ENCODE assay signal across 8 mouse cellular contexts in the genomic region with DNA sequence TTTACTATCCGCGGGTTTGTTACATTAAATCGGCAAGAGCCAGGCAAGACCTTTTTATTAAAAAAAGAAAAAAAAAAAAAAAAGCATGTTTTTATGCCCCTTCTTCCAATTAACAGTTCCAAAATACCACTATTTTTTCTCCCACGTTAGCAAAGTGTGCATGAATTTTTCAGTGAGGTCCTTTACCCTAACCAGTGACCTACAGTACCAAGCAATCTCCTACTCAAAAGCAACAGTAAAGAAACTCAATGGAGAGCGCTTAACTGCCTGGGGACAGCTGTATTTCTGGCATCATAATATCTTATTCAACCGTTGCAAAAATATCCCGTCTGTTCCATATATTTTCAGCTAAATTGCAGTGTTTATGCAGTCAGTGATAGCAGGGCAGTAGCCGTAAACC. TPM values are rescaled to one million over a fixed set of nuclear protein-coding genes. Genes with fewer than 3 reads are reported as not detected.
DNase-seq lines count a peak whose midpoint lies in the region; ATAC-seq and TF ChIP-seq lines count a peak whose summit lies in the region.

No protein-coding gene starts in this region.

- H3K27me3 ChIP-seq in spleen, adult 2 months (ENCODE audit: control insufficient read depth, insufficient read depth, low read length) = no peaks in the 10 kb centered on the region
- no peaks in the 10 kb centered on the region for H3K27me3 ChIP-seq in limb, embryonic 12.5 days
- no peaks in the 10 kb centered on the region for H3K27me3 ChIP-seq in stomach, embryonic 15.5 days (replicated peaks)

- no peak for TF ChIP-seq CTCF in spleen, adult 2 months (IDR thresholded peaks at IDR 0.05; ENCODE audit: extremely low read depth, insufficient read depth, insufficient read length, insufficient replicate concordance)
- no peak for TF ChIP-seq CTCF in embryonic fibroblast, embryonic 13.5 days (IDR thresholded peaks at IDR 0.05; ENCODE audit: borderline replicate concordance, insufficient read depth, low read length)

- no peak for TF ChIP-seq POLR2A in spleen, adult 2 months (IDR thresholded peaks at IDR 0.05; ENCODE audit: low read depth, low read length)
- no peak for TF ChIP-seq POLR2A in embryonic fibroblast, embryonic 13.5 days (IDR thresholded peaks at IDR 0.05; ENCODE audit: low read depth, low read length)

- 21% methylated on average over 8 of the region's 8 CpGs for WGBS in spleen, adult 2 months
- 21% methylated on average over 8 of the region's 8 CpGs for WGBS in limb, embryonic 12.5 days
- WGBS in stomach, embryonic 15.5 days = 19% methylated on average over 8 of the region's 8 CpGs

- no peaks in the 10 kb centered on the region for H3K9me3 ChIP-seq in limb, embryonic 12.5 days
- no peaks in the 10 kb centered on the region for H3K9me3 ChIP-seq in stomach, embryonic 15.5 days

- H3K4me3 ChIP-seq in spleen, adult 2 months (ENCODE audit: extremely low read depth, insufficient read depth, insufficient read length) = peak overlapping the region; percentile 66
- peak overlapping the region; percentile 76 for H3K4me3 ChIP-seq in embryonic fibroblast, embryonic 13.5 days (ENCODE audit: insufficient read depth, low read length)
- H3K4me3 ChIP-seq in limb, embryonic 12.5 days (replicated peaks) = peak overlapping the region; percentile 73
- peak overlapping the region; percentile 88 for H3K4me3 ChIP-seq in stomach, embryonic 15.5 days (replicated peaks)

- no peak for DNase-seq in spleen, adult 2 months (ENCODE audit: low read depth in 1 of 2, low spot score in 2 of 2)
- no peak for DNase-seq in spleen, postnatal 10 days (ENCODE audit: low spot score in 2 of 2)
- DNase-seq in retina, postnatal 1 day = no peak
- no peak for DNase-seq in Muller cell, postnatal 12 days (ENCODE audit: inconsistent ontology term)
- no peak for DNase-seq in cerebellum, adult 11-12 months

- H3K4me1 ChIP-seq in spleen, adult 2 months (ENCODE audit: control insufficient read depth, insufficient read depth, insufficient read length) = peaks cover 2% of the 10 kb centered on the region
- no peaks in the 10 kb centered on the region; the same call in 1 of the 2 replicates for H3K4me1 ChIP-seq in embryonic fibroblast, embryonic 13.5 days (ENCODE audit: control insufficient read depth, insufficient read depth, low read length)
- peaks cover 19% of the 10 kb centered on the region for H3K4me1 ChIP-seq in limb, embryonic 12.5 days (replicated peaks)
- peaks cover 12% of the 10 kb centered on the region for H3K4me1 ChIP-seq in stomach, embryonic 15.5 days

- peaks cover 3% of the 10 kb centered on the region; the same call in 1 of the 2 replicates for H3K36me3 ChIP-seq in spleen, adult 2 months (ENCODE audit: control insufficient read depth, insufficient read depth, low read length)
- peaks cover 21% of the 10 kb centered on the region for H3K36me3 ChIP-seq in limb, embryonic 12.5 days
- H3K36me3 ChIP-seq in stomach, embryonic 15.5 days = no peaks in the 10 kb centered on the region

- peak overlapping the region; percentile 90 for H3K9ac ChIP-seq in limb, embryonic 12.5 days (replicated peaks)
- H3K9ac ChIP-seq in stomach, embryonic 15.5 days = no peak overlapping the region

- peak overlapping the region; percentile 92 for H3K4me2 ChIP-seq in limb, embryonic 12.5 days
- peak overlapping the region; percentile 82 for H3K4me2 ChIP-seq in stomach, embryonic 15.5 days

- no peak for ATAC-seq in limb, embryonic 12.5 days (ENCODE audit: insufficient number of reproducible peaks, insufficient read depth, low FRiP score, low TSS enrichment, low read depth)
- ATAC-seq in stomach, embryonic 15.5 days (ENCODE audit: insufficient read depth, low FRiP score, low read depth) = no peak

- 0 out of 2 replicates have a peak overlapping the region, but pooled peaks have one; percentile 63 for H3K27ac ChIP-seq in spleen, adult 2 months (ENCODE audit: insufficient read depth, low read length)
- H3K27ac ChIP-seq in embryonic fibroblast, embryonic 13.5 days (ENCODE audit: insufficient read depth, low read length) = no peak overlapping the region
- H3K27ac ChIP-seq in limb, embryonic 12.5 days = peak overlapping the region; percentile 92; the same call in 1 of the 2 replicates
- H3K27ac ChIP-seq in stomach, embryonic 15.5 days = peak overlapping the region; percentile 86

RNA-seq across cellular contexts. Expression of gene Map2k5, which starts 0.5 kb away (rescaled TPM):
- 27.7 and 41.2 TPM in 2 replicates for polyA plus RNA-seq in spleen, adult 2 months (2012; rRNA removed)
- 20.9 and 24.2 TPM in 2 replicates for polyA plus RNA-seq in embryonic fibroblast, embryonic 13.5 days (2011; ENCODE audit: insufficient read length, low read depth, missing spikeins)
- 40.6 and 44.5 TPM in 2 replicates for polyA plus RNA-seq in limb, embryonic 12.5 days (2016; fragmentation: Nextera tagmentation; extraction: Ambion mirVana)
- 26.1 and 28.2 TPM in 2 replicates for polyA plus RNA-seq in stomach, embryonic 15.5 days (2015; fragmentation: Nextera tagmentation; extraction: Ambion mirVana)

RNA-seq across cellular contexts. Expression of gene 2300009A05Rik, which starts 20.9 kb away (rescaled TPM):
- polyA plus RNA-seq in spleen, adult 2 months (2012; rRNA removed) = 29.5 and 67.7 TPM in 2 replicates
- polyA plus RNA-seq in embryonic fibroblast, embryonic 13.5 days (2011; ENCODE audit: insufficient read length, low read depth, missing spikeins) = 12.0 and 14.4 TPM in 2 replicates
- polyA plus RNA-seq in limb, embryonic 12.5 days (2016; fragmentation: Nextera tagmentation; extraction: Ambion mirVana) = 41.6 and 45.0 TPM in 2 replicates
- polyA plus RNA-seq in stomach, embryonic 15.5 days (2015; fragmentation: Nextera tagmentation; extraction: Ambion mirVana) = 39.2 and 40.1 TPM in 2 replicates
